Mouse (Mus musculus) intestine, postnatal 0 days (tissue): ENCODE results near the gene D130043K22Rik. TPM values are rescaled to one million over a fixed set of nuclear protein-coding genes. Genes with fewer than 3 reads are reported as not detected.

Source experiments
- ATAC-seq: fragments of 200-750 bp; cut with Nextera tagmentation; 2 replicates; pipeline ENCODE4 v1.8.0; 2017; ENCODE audit warnings: mild to moderate bottlenecking, moderate TSS enrichment, moderate library complexity
- H3K27ac ChIP-seq: fragments of 300-500 bp; sonication (generic); 2 replicates; pipeline ENCODE4 v1.5.1; 2014; ENCODE audit warnings: mild to moderate bottlenecking, low read depth, low read length, moderate library complexity
- H3K27me3 ChIP-seq: fragments of 300-500 bp; sonication (generic); replicated peaks from 2 replicates; pipeline ENCODE4 v1.6.1; 2014; ENCODE audit warnings: low read length, mixed read lengths; ENCODE audit not compliant: control insufficient read depth, insufficient read depth
- H3K36me3 ChIP-seq: fragments of 300-500 bp; sonication (generic); 2 replicates; pipeline ENCODE4 v1.6.1; 2014; ENCODE audit warnings: mild to moderate bottlenecking, moderate library complexity; ENCODE audit not compliant: control insufficient read depth, insufficient read depth
- H3K4me1 ChIP-seq: fragments of 300-500 bp; sonication (generic); replicated peaks from 2 replicates; pipeline ENCODE4 v1.6.1; 2014; ENCODE audit warnings: antibody characterized with exemption, low read length, mixed read lengths; ENCODE audit not compliant: control insufficient read depth, insufficient read depth
- H3K4me2 ChIP-seq: fragments of 300-500 bp; sonication (generic); replicated peaks from 2 replicates; pipeline ENCODE4 v1.6.1; 2014; ENCODE audit warnings: low read depth, mild to moderate bottlenecking, moderate library complexity
- H3K4me3 ChIP-seq: fragments of 300-500 bp; sonication (generic); 2 replicates; pipeline ENCODE4 v1.5.1; 2014; ENCODE audit warnings: low read depth, low read length
- H3K9ac ChIP-seq: fragments of 300-500 bp; sonication (generic); 2 replicates; pipeline ENCODE4 v1.6.1; 2014; ENCODE audit warnings: mild to moderate bottlenecking, low read depth, low read length
- H3K9me3 ChIP-seq: fragments of 300-500 bp; sonication (generic); 2 replicates; pipeline ENCODE4 v1.6.1; 2016; ENCODE audit warnings: mixed run types; ENCODE audit not compliant: control insufficient read depth
- CTCF ChIP-seq: sonication (generic); IDR thresholded peaks from 2 replicates; pipeline ENCODE4 v1.5.1; 2016; ENCODE audit warnings: low read depth, mild to moderate bottlenecking, control low read depth, antibody characterized with exemption, moderate library complexity
- WGBS: fragments of 180-500 bp; shearing (Covaris S2); extraction: QIAGEN DNeasy Blood & Tissue Kit; methylation state at CpG from one replicate; pipeline ENCODE4 v1.1.7; 2014; 5-methylcytosine and 5-hydroxymethylcytosine counted together
- polyA plus RNA-seq: library from polyadenylated mRNA; unstranded; fragments of >200 nt; fragmentation: Nextera tagmentation; extraction: Ambion mirVana; gene quantifications from 2 replicates; pipeline ENCODE4 v1.2.1, GENCODE M21; 2015

The D130043K22Rik gene
- polyA plus RNA-seq, result 1.5 and 1.6 TPM in 2 replicates

GRCm38 (mm10) chr13:24844983-24845955 lies at the start of gene D130043K22Rik:
Gene D130043K22Rik, plus strand, starts transcription at chr13:24845135.
- peak; percentile 63 for ATAC-seq
- H3K4me3 ChIP-seq, result peak within 1 kb of the TSS; percentile 35
- H3K4me2 ChIP-seq, result peak within 1 kb of the TSS; percentile 75
- TF ChIP-seq CTCF, result 0 out of 2 replicates have a peak, but pooled peaks have one; percentile 3
- no peaks in the 10 kb centered on the region for H3K36me3 ChIP-seq
- 0 out of 2 replicates have a peak within 1 kb of the TSS, but pooled peaks have one; percentile 22 for H3K9ac ChIP-seq
- H3K4me1 ChIP-seq, result peaks cover 4% of the 10 kb centered on the region; the same call in 1 of the 2 replicates
- WGBS, result 18% methylated on average over 40 of the region's 40 CpGs
- H3K27ac ChIP-seq, result no peak within 1 kb of the TSS
- H3K9me3 ChIP-seq, result no peaks in the 10 kb centered on the region
- H3K27me3 ChIP-seq, result no peaks in the 10 kb centered on the region

- H3K27ac ChIP-seq, result no peak overlapping the region
- H3K36me3 ChIP-seq, result no peaks in the 10 kb centered on the region
- no peaks in the 10 kb centered on the region for H3K27me3 ChIP-seq
- no peak for TF ChIP-seq CTCF
- H3K9ac ChIP-seq, result no peak overlapping the region
- ATAC-seq, result no peak
- whole genome bisulfite sequencing, result 92% methylated on average over 4 of the region's 4 CpGs
- H3K9me3 ChIP-seq, result no peaks in the 10 kb centered on the region
- no peaks in the 10 kb centered on the region for H3K4me1 ChIP-seq
- H3K4me3 ChIP-seq, result no peak overlapping the region
- H3K4me2 ChIP-seq, result no peak overlapping the region
These were observed 46.2 kb upstream of the D130043K22Rik start for GRCm38 (mm10) chr13:24798686-24799085.

- no peaks in the 10 kb centered on the region for H3K36me3 ChIP-seq
- H3K4me3 ChIP-seq, result no peak overlapping the region
- no peaks in the 10 kb centered on the region for H3K4me1 ChIP-seq
- no peaks in the 10 kb centered on the region for H3K9me3 ChIP-seq
- 68% methylated on average over 5 of the region's 5 CpGs for WGBS
- ATAC-seq, result no peak
- no peaks in the 10 kb centered on the region for H3K27me3 ChIP-seq
- peak overlapping the region; percentile 81 for H3K4me2 ChIP-seq
- H3K9ac ChIP-seq, result no peak overlapping the region
- H3K27ac ChIP-seq, result peak overlapping the region; percentile 100; the same call in 1 of the 2 replicates
- TF ChIP-seq CTCF, result no peak
These were observed 45.6 kb upstream of the D130043K22Rik start for GRCm38 (mm10) chr13:24799378-24799777.

GRCm38 (mm10) chr13:24799925-24800673 lies 44.8 kb upstream of the D130043K22Rik start:
- Histone ChIP-seq H3K4me1 (no peaks in the 10 kb centered on the region), H3K9ac (peak overlapping the region; percentile 53), H3K9me3 (no peaks in the 10 kb centered on the region), H3K4me2 (peak overlapping the region; percentile 81), H3K27me3 (no peaks in the 10 kb centered on the region), H3K27ac (peak overlapping the region; percentile 100), H3K36me3 (no peaks in the 10 kb centered on the region), H3K4me3 (peak overlapping the region; percentile 98)
- WGBS, result under 1% methylated on average over 31 of the region's 31 CpGs
- peak; percentile 25 for ATAC-seq
- no peak for TF ChIP-seq CTCF

- Histone ChIP-seq H3K9ac (peak overlapping the region; percentile 100), H3K4me3 (peak overlapping the region; percentile 98), H3K36me3 (0 out of 2 replicates have a peak, but pooled peaks cover 4% of the 10 kb centered on the region), H3K4me2 (peak overlapping the region; percentile 81), H3K9me3 (no peaks in the 10 kb centered on the region), H3K4me1 (no peaks in the 10 kb centered on the region), H3K27ac (peak overlapping the region; percentile 100), H3K27me3 (no peaks in the 10 kb centered on the region)
- TF ChIP-seq CTCF, result no peak
- under 1% methylated on average over 40 of the region's 42 CpGs for WGBS
- ATAC-seq, result peak; percentile 96
These were observed 44.1 kb upstream of the D130043K22Rik start for GRCm38 (mm10) chr13:24800674-24801307.
